Mouse (Mus musculus) forebrain, embryonic 13.5 days (tissue): ENCODE results near the gene Ovca2. TPM values are rescaled to one million over a fixed set of nuclear protein-coding genes. Genes with fewer than 3 reads are reported as not detected.
A peak's percentile ranks its signal among the peaks of the same experiment; 100 is the strongest.
"Not testable (repeated sequence)": the region's sequence is repeated elsewhere in the genome, so short reads cannot be mapped to it uniquely, and the experiment has no call there.

ENCODE experiments used
- ATAC-seq: fragments of 200-750 bp; cut with Nextera tagmentation; 2 replicates; pipeline ENCODE4 v1.8.0; 2017
- H3K27ac ChIP-seq: fragments of 300-500 bp; sonication (generic); 2 replicates; pipeline ENCODE4 v1.5.1; 2015; ENCODE audit warnings: inconsistent platforms, mild to moderate bottlenecking, moderate library complexity
- H3K27me3 ChIP-seq: fragments of 300-500 bp; sonication (generic); 2 replicates; pipeline ENCODE4 v1.6.1; 2015; ENCODE audit warnings: mild to moderate bottlenecking, inconsistent platforms
- H3K36me3 ChIP-seq: fragments of 300-500 bp; sonication (generic); 2 replicates; pipeline ENCODE4 v1.6.1; 2015; ENCODE audit warnings: mild to moderate bottlenecking, inconsistent platforms; ENCODE audit not compliant: poor library complexity, severe bottlenecking
- H3K4me1 ChIP-seq: fragments of 300-500 bp; sonication (generic); 2 replicates; pipeline ENCODE4 v1.6.1; 2015; ENCODE audit warnings: inconsistent platforms
- H3K4me2 ChIP-seq: fragments of 300-500 bp; sonication (generic); 2 replicates; pipeline ENCODE4 v1.6.1; 2015; ENCODE audit warnings: inconsistent platforms, mild to moderate bottlenecking, moderate library complexity
- H3K4me3 ChIP-seq: fragments of 300-500 bp; sonication (generic); 2 replicates; pipeline ENCODE4 v1.5.1; 2015; ENCODE audit warnings: mild to moderate bottlenecking, inconsistent platforms
- H3K9ac ChIP-seq: fragments of 300-500 bp; sonication (generic); 2 replicates; pipeline ENCODE4 v1.6.1; 2015; ENCODE audit warnings: mild to moderate bottlenecking, inconsistent platforms
- H3K9me3 ChIP-seq: fragments of 300-500 bp; sonication (generic); replicated peaks from 2 replicates; pipeline ENCODE4 v1.6.1; 2016; ENCODE audit warnings: inconsistent platforms
- WGBS: fragments of 180-500 bp; shearing (Covaris S2); methylation state at CpG from one replicate; pipeline ENCODE4 v1.1.7; 2015; 5-methylcytosine and 5-hydroxymethylcytosine counted together
- polyA plus RNA-seq: library from polyadenylated mRNA; unstranded; fragments of >200 nt; fragmentation: Nextera tagmentation; extraction: Ambion mirVana; gene quantifications from 2 replicates; pipeline ENCODE4 v1.2.1, GENCODE M21; 2015

Ovca2 gene
- polyA plus RNA-seq, 1 experiment from 2014 or later, result 22.8 TPM

DNA sequence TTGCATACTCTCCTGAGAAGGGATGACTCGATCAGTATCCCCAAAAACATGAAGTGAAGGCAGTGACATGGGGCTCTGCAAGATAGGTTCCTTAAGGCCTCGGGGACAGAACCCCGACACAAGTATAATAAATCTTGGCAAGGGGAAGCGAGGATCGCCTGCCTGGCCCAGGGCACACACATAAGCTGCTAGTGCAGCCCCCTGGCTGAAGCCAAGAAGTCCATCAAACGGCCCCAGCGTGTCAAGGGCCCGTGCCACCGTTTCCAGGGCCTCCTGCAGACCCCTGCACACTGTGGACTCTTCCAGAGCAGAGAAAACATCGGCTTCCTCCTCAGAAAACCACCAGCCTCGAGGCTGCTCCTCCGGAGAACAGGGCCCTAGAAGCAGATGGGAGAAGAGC, 624 bp downstream of the Ovca2 start:
- no peak for ATAC-seq

DNA sequence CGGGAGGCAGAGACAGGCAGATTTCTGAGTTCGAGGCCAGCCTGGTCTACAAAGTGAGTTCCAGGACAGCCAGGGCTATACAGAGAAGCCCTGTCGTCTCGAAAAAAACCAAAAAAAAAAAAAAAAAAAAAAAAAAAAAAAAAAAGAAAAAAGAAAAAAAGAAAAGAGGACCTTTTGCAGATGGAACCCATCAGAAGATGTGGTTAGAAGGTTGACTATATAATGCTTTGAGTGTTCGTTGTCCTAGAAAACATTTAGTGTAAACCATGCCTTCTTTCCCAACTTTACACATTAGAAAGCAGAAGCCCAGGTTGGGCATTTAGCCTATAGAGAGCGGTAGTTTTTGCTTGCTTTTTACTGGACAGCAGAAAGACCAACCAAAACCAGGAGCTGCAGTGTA, 4.1 kb downstream of the Ovca2 start:
- H3K27me3 ChIP-seq, result peaks cover 45% of the 10 kb centered on the region
- ATAC-seq, result not testable (repeated sequence)
- peaks cover 60% of the 10 kb centered on the region for H3K4me1 ChIP-seq

More for the DNA sequence above, 624 bp downstream of the Ovca2 start:
- Histone ChIP-seq H3K36me3 (peaks cover 41% of the 10 kb centered on the region; the same call in 1 of the 2 replicates), H3K4me1 (peaks cover 30% of the 10 kb centered on the region), H3K9ac (peak overlapping the region; percentile 80), H3K4me3 (peak overlapping the region; percentile 71), H3K27ac (peak overlapping the region; percentile 88; the same call in 1 of the 2 replicates), H3K9me3 (no peaks in the 10 kb centered on the region), H3K4me2 (peak overlapping the region; percentile 97), H3K27me3 (peaks cover 11% of the 10 kb centered on the region)
- 58% methylated on average over 12 of the region's 12 CpGs for WGBS

DNA sequence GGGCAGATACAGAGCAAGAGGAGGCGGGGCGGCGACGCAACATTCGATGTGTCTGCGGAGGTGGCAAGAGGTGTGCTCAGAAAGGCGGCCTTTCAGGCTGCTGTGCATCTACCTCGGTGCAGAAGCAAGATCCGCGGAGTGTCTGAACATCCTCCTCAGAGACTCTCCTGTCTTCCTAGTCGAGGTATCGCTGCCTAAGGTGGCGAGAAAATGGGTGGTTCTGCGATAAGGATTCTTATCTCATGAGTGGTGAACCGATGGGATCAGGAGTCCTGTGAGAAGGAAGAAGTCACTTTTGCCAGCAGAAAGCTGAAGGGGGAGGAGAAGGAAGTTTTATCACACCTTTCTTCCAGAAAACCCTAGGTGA, 4.9 kb downstream of the Ovca2 start:
- peak overlapping the region; percentile 66 for H3K4me3 ChIP-seq
- H3K36me3 ChIP-seq, result peaks cover 15% of the 10 kb centered on the region; the same call in 1 of the 2 replicates
- no peak for ATAC-seq
- H3K27me3 ChIP-seq, result peaks cover 53% of the 10 kb centered on the region
- H3K9me3 ChIP-seq, result no peaks in the 10 kb centered on the region
- H3K4me2 ChIP-seq, result peak overlapping the region; percentile 81
- H3K4me1 ChIP-seq, result peaks cover 61% of the 10 kb centered on the region
- WGBS, result 2% methylated on average over 15 of the region's 15 CpGs
- H3K27ac ChIP-seq, result peak overlapping the region; percentile 15; the same call in 1 of the 2 replicates
- H3K9ac ChIP-seq, result peak overlapping the region; percentile 69

More for the DNA sequence above, 4.1 kb downstream of the Ovca2 start:
- not testable (repeated sequence) for H3K27ac ChIP-seq, H3K4me3 ChIP-seq, H3K9me3 ChIP-seq, H3K9ac ChIP-seq, H3K4me2 ChIP-seq
- WGBS, result 73% methylated on average over 6 of the region's 6 CpGs
- H3K36me3 ChIP-seq, result peaks cover 15% of the 10 kb centered on the region; the same call in 1 of the 2 replicates

DNA sequence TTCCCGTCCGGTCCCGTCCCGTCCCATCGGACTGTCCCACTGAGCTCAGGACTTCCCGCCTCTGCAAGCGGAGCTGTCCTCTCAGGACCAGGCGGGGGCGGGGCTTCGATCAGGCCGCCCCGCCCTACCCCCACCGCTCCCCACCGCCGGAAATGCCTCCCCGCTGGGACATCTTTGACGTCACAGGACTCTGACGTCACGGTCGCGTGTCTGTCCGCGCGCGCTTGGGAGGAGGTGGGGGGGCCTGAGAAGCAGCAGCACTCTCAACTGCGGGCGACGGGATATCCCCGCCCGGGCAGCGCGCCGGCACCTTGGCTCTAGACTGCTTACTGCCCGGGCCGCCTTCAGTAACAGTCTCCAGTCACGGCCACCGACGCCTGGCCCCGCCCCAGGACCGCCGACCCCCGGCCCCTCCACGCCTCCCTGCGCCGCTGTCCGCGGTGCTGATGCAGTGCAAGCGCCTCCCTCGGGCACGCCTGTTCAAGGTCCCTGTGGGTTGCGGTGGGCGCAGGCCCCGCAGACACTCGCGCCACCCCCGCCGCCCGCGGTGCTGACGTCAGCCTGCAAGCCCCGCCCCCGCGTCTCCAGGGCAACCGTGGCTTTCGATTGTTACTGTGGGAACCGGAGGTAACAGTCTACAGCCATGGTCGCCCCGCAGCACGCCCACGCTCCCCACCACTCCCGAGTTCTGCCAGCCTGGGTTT, 5.4 kb downstream of the Ovca2 start:
- peak overlapping the region; percentile 81 for H3K4me2 ChIP-seq
- peaks cover 15% of the 10 kb centered on the region; the same call in 1 of the 2 replicates for H3K36me3 ChIP-seq
- H3K4me1 ChIP-seq, result peaks cover 66% of the 10 kb centered on the region
- peak overlapping the region; percentile 35; the same call in 1 of the 2 replicates for H3K27ac ChIP-seq
- peak overlapping the region; percentile 66 for H3K4me3 ChIP-seq
- peaks cover 59% of the 10 kb centered on the region for H3K27me3 ChIP-seq
- H3K9ac ChIP-seq, result peak overlapping the region; percentile 69
- H3K9me3 ChIP-seq, result no peaks in the 10 kb centered on the region
- WGBS, result under 1% methylated on average over 69 of the region's 71 CpGs
- peak; percentile 60 for ATAC-seq

DNA sequence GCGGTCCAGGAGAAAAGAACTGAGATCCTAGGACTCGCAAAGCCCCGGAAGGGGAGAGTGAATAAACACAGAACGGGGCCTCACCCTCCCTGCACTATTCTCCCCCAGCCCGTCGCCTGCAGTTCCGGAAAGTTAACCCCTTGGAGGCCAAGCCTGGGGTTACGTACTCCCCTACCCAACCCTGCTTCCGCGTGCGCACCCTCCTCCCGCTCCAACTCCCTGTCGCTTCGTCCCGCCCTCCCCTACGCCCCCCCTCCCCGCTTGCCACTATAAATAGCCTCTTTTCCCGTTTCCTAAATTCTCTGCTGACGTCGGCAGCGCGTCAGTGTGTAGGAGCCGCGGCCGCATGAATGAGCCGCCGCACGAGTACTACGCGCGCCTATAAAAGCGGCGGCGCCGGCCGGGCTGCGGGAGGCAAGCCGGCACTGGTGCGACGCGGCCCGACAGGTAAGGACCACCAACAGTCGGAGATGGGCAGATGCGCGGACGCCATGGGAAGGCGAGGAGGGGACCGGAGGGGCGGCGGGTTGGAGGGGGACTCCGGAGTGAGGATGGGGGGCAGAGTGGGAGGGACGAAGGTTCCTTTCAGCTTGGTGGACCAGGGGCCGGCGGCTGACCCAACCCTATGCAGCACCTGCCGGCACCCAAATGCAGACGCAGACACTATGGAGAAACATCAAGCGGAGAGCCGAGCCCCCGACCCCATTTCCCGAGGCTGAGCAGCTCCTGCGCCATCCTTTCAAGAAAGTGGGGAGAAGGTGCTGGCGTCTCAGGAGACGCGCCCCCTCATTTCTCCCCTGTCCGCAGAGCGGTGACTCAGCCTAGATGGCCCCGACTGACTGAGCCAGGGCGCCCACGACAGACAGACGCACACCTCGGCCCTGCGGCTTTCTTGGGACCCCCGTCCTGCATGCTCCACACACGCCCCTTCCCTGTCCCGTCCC, 6.2 kb downstream of the Ovca2 start:
- H3K4me3 ChIP-seq, result peak overlapping the region; percentile 66
- peak overlapping the region; percentile 81 for H3K4me2 ChIP-seq
- H3K27me3 ChIP-seq, result peaks cover 67% of the 10 kb centered on the region
- H3K9ac ChIP-seq, result peak overlapping the region; percentile 69
- H3K4me1 ChIP-seq, result peaks cover 65% of the 10 kb centered on the region
- 0 out of 2 replicates have a peak overlapping the region, but pooled peaks have one; percentile 19 for H3K27ac ChIP-seq
- H3K36me3 ChIP-seq, result 0 out of 2 replicates have a peak, but pooled peaks cover 10% of the 10 kb centered on the region
- no peaks in the 10 kb centered on the region for H3K9me3 ChIP-seq
- peak; percentile 0; the same call in 1 of the 2 replicates for ATAC-seq
- under 1% methylated on average over 65 of the region's 75 CpGs for WGBS

DNA sequence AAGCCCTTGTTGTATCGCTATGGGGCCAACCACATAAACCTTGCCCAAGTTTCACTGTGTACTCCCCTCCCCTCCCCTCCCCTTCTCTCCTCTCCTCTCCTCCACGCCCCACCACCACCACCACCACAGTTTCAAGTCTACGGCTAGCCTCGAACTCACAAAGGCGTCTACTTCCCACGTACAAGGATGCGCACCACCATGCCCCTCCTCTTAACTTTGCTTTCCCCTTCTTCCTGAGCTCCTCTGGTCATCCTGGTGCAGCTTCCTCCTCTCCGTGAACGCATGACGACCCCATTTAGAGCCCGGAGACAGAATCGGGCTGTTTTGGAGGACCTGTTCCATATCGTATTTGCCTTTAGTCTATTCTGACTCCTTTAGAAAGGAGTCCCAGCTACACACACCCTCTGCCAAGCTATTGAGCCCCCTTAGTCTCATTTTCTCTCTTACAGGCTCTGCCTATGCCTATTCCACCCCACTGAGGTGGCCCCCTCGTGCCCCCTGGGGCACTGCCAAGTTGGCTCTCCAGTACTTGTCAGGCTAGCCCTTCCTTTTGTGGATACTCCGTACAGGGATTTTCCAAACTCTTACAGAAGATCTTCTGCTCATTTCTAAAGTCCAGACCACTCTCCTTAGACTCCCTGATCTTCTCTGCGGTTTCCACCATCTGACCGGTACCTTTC, 7.3 kb downstream of the Ovca2 start:
- Histone ChIP-seq H3K9me3 (no peaks in the 10 kb centered on the region), H3K4me3 (peak overlapping the region; percentile 66), H3K4me1 (peaks cover 75% of the 10 kb centered on the region), H3K9ac (no peak overlapping the region), H3K4me2 (peak overlapping the region; percentile 81), H3K27ac (no peak overlapping the region), H3K36me3 (0 out of 2 replicates have a peak, but pooled peaks cover under 1% of the 10 kb centered on the region), H3K27me3 (peaks cover 78% of the 10 kb centered on the region)
- WGBS, result 5% methylated on average over 17 of the region's 17 CpGs
- ATAC-seq, result no peak

DNA sequence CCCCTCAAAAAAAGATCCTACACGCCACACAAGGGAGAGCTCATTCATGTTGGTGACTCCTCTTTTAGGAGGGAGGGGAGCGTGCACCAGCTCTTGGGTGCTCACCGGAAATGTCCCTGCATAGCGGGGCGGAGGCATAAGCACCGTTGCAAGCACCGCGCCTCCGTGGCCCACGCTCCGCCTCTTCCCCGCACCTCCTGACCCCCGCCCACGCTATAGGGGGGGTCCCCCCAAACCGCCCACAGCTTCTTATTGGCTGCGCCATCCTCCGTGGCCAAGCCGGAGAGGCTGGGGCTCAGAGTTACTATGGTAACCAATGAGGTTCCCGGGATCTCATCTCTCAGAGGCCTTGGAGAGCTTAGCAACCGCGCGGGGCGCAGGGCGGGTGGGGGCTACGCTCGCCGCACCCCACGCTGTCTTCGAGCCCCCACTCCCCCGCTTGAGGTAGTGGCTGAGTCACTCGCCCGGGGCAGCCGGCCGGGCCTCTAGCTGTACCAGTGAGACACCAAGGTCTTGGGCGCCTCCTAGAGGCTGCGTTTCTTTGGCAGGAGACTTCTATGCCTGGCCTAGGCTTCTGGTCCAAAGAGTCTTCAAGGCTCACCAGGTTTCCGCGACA, 8.4 kb downstream of the Ovca2 start:
- no peaks in the 10 kb centered on the region for H3K36me3 ChIP-seq
- under 1% methylated on average over 38 of the region's 38 CpGs for WGBS
- H3K4me2 ChIP-seq, result peak overlapping the region; percentile 83
- peak overlapping the region; percentile 45 for H3K4me3 ChIP-seq
- no peaks in the 10 kb centered on the region for H3K9me3 ChIP-seq
- no peak overlapping the region for H3K27ac ChIP-seq
- ATAC-seq, result peak; percentile 72
- H3K27me3 ChIP-seq, result peaks cover 89% of the 10 kb centered on the region
- peaks cover 86% of the 10 kb centered on the region for H3K4me1 ChIP-seq
- H3K9ac ChIP-seq, result peak overlapping the region; percentile 47

DNA sequence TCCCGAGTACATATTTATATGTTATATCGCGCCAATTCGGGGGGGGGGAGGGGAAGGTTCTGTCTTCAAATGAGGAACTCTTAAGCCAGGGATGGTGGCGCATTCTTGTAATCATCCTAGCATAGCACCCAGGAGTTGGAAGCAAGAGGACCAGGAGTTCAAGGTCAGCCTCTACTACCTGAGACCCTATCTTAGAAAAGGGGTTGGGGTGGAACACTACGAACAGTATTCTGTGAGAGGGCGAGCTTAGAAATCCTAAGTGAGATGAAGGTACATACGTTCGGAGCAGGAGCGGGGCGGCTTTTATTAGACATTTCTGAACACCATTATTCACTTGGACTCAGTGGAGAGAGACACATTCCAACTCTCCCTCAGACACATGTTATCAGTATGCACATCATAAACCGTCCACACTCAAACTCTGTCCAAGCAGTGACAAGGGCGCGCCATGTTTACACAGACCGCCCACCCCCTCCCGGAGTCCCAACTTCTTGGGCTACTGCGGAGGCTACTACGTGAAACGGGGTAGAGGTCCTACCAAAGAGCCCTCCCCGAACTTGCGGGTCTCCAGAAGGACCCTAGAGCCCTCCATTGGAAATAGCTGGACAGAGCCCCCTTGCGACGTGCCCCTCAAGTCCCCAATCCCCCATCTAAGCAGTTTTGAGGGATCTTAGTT, 9.1 kb downstream of the Ovca2 start, which contains the start of gene Hic1:
Gene Hic1 (minus strand): TSS at position 115 of the 676 bp plus-strand sequence.
- H3K4me2 ChIP-seq, result peak within 1 kb of the TSS; percentile 83
- no peaks in the 10 kb centered on the region for H3K36me3 ChIP-seq
- H3K4me1 ChIP-seq, result peaks cover 86% of the 10 kb centered on the region
- H3K4me3 ChIP-seq, result peak within 1 kb of the TSS; percentile 45
- ATAC-seq, result no peak
- peaks cover 96% of the 10 kb centered on the region for H3K27me3 ChIP-seq
- no peak within 1 kb of the TSS for H3K27ac ChIP-seq
- H3K9me3 ChIP-seq, result no peaks in the 10 kb centered on the region
- 4% methylated on average over 23 of the region's 23 CpGs for WGBS
- peak within 1 kb of the TSS; percentile 63 for H3K9ac ChIP-seq

DNA sequence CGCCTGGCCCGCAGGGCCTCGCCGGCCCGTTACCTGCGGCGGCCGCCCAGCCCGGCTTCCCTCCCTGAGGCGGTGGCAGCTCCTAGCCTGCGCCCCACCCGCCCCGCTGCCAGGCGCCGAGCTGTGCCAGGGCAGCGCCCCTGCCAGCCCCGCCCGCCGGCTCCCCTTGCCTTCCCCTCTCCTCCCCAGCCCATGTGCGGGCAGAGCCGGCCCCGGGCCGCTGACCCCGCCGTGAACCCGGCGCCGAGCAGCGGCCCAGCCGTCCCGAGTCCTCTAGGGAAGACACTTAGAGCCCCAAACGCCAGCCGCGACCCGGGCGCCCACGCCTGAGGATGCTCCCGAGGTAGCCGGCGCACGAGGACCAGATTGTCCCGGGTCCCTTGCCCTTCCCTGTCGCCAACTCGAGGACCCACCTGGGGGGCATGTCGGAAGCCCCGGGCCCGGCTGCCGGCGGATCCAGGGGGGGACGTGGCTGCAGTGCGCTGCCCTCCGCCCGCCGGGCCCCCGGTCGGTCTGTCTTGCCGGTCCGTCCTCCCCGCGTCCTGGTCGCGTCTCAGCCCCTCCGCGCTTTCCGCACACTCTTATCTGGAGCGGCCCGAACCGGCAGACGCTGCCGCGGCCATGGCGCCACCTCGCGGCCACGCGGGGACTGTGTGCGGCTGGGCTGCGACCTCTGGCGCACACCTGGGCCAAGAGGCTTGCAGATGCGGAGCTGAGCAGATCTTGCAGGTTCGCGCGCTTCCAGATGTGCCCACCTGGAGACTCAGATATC, 9.9 kb downstream of the Ovca2 start:
- WGBS, result under 1% methylated on average over 70 of the region's 83 CpGs
- no peaks in the 10 kb centered on the region for H3K9me3 ChIP-seq
- peak overlapping the region; percentile 63 for H3K9ac ChIP-seq
- H3K36me3 ChIP-seq, result 0 out of 2 replicates have a peak, but pooled peaks cover under 1% of the 10 kb centered on the region
- H3K27ac ChIP-seq, result no peak overlapping the region
- peaks cover 80% of the 10 kb centered on the region for H3K4me1 ChIP-seq
- H3K27me3 ChIP-seq, result peaks cover 97% of the 10 kb centered on the region
- peak overlapping the region; percentile 45 for H3K4me3 ChIP-seq
- H3K4me2 ChIP-seq, result peak overlapping the region; percentile 83
- peak; percentile 19; the same call in 1 of the 2 replicates for ATAC-seq
